Mouse (Mus musculus) kidney, postnatal 10 days (tissue): ENCODE measurements around the gene Rell1.

Experiments used
- DNase-seq: peaks from one replicate; pipeline ENCODE4 v3.0.0; 2021; ENCODE audit warnings: mixed read lengths

Rell1 gene

DNA sequence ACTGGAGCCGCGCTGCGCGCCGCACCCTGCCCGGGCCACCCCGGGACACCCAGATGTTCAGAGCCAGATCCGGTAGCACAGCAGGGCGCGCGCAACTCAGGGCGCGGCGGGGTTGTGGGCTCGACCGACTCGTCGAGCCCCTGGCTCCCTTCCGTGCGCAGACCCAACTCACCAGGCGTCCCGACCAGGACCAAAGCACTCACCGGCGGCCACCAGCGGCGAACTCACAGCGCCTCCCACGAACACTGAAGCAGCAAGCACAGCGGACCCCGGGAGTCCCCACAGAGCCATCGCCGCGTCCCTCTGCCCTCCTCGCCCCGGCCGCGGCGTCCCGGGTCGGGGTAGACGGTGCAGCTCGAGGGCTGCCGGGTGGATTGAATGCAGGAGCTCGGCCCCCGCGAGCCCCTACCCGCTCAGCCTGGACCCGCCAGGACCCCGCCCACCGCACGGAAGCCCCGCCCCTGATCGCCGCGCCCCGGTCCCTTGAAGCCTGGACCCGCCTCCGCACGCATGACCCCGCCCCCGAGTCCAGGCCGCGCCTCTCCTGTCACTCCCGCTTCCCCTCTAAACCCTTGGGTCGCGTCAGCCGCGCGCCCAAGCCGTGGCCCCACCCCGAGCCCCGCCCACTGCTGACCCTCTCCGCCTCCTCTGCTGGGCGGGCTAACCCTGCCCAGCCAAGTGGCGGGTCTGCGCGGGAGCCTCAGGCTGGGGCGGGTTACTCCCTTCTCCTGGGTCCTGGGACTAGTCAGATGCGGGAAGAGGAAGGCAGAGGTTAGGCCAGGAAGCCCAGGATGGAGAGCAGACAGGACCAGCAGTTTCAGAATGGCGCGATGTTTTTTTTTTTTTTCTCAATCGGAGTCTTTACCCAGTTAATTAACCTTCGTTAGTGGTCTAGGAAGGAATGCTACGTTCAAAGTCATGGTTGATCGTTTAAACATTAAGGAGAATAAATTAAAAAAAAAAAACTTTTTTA lies at the start of gene Rell1:
TSS of gene Rell1 (minus strand) at position 455 of the 973 bp plus-strand sequence.
- peak; percentile 100 for DNase-seq

DNA sequence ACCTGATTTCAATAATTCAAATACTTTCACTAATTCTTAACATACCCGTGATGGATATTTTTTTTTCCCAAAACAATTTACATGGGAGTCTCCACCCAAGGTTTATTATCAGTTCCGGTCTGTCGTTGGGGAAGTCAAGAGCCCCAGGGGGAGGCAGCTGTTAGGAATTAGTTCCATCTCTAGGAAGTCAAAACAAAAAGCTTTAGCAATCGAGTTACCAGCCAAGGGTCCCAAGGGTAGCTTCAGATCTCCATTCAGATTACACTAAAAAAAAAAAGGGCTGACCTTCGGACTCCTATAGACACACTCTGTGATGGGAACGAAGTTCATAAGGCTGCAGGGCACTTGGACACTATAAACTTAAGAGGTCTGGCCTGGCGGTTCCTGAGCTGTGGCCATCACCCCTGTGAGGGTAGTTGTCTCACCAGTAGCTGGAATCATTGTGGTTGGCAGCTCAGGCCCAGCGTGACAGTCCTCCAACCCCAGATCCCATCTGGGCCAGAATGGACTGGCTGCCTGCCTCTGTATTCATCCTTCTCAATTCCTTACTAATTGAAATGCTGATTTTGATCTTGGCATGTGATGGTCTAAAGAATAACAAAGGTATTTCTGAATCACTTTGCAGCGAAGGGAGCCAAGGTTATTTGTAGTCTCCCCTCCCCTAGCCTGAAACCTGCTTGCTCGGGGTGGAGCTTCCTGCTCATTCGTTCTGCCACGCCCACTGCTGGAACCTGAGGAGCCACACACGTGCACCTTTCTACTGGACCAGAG lies 44.1 kb upstream of the Rell1 start:
- DNase-seq, result no peak

GRCm38 (mm10) chr5:64006548-64006947 lies 37.9 kb upstream of the Rell1 start:
- no peak for DNase-seq

DNA sequence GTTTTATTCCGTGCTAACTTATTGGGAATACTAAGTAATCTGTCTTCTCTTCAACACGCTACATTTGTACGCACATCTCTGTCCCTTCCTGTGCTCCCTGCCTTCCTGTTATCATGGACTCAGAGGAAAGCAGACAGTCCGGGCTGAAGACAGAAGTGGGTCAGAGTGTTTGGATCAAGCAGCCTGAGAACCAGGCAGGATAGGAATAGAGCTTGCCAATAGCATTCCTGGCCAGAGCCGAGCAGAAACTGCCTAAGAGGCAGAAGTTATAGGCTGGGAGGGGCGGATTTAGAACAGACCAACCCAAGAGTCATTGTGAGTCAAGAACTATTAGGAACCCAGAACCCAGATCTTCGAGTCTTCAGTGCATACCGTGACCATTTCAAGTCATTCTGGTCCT lies 34.6 kb upstream of the Rell1 start:
- DNase-seq, result no peak

- no peak for DNase-seq
Observed at GRCm38 (mm10) chr5:63993865-63994264, 25.2 kb upstream of the Rell1 start.

DNA sequence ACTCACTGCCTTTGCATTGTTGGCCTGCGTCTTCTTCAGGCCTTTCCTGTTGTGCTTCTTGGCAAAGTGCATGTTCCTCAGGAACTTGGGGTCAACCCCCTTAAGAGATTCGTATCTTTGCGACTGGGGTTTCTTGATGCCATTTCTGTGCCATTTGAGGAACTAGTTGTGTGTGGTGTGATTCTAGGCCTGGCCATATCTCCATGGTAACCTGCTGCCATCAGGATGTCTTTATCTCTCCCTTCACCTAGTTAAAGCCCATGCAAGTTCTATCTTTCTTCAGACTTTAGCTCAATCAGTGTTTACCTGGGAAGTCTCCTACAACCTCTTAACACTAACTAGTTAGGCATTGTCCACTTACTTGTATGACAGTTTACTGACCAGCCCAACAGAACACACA lies 22.0 kb upstream of the Rell1 start:
- no peak for DNase-seq

- DNase-seq, result no peak
Observed at GRCm38 (mm10) chr5:63986337-63986736, 17.6 kb upstream of the Rell1 start.

- peak; percentile 67 for DNase-seq
Observed at GRCm38 (mm10) chr5:63982296-63982695, 13.6 kb upstream of the Rell1 start.

GRCm38 (mm10) chr5:63970991-63971390 lies 2.3 kb upstream of the Rell1 start:
- no peak for DNase-seq

DNA sequence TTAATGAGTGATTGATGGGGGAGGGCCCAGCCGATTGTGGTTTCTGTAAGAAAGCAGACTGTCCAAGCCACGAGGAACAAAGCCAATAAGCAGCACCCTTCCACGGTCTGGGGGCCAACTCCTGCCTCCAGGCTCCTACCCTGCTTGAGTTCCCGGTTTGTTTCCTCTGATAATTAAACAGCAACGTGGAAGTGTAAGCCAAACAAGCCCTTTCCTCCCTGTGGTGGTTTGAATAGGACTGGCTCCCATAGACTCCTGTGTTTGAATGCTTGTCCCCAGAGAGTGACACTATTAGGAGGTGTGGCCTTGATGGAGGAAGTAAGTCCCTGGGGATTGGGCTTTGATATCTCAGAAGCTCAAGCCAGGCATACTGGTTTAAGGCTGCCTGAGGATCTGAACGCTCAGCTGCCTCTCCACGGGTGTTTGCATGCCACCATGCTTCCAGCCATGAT lies 1.6 kb upstream of the Rell1 start:
- DNase-seq, result no peak

GRCm38 (mm10) chr5:63969476-63970112 lies 897 bp upstream of the Rell1 start:
- DNase-seq, result no peak

- peak; percentile 34 for DNase-seq
Observed at GRCm38 (mm10) chr5:63967591-63968141, 1.0 kb downstream of the Rell1 start.

GRCm38 (mm10) chr5:63966379-63966778 lies 2.3 kb downstream of the Rell1 start:
- no peak for DNase-seq

- DNase-seq, result peak; percentile 50
Observed at GRCm38 (mm10) chr5:63965946-63966345, 2.8 kb downstream of the Rell1 start.

- DNase-seq, result no peak
Observed at GRCm38 (mm10) chr5:63964576-63964975, 4.1 kb downstream of the Rell1 start.

DNA sequence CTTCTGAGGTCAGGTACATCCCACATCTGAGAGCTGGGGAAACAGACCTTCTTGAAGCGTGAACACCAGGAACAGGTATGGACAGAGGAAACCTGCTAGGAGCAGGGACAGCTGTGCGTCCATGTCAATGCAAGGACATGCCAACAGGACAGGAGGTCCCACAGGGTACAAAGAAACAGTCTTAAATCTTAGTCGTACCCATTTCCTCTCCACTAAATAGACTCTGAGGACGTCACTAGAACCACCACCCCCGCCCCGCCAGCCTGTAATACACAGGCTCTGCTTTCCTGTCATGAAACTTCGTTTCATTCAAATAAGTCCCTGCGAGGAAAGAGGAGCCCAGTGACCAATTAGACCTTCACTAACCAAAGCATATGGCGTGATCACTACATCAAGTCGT lies 7.0 kb downstream of the Rell1 start:
- DNase-seq, result no peak

- no peak for DNase-seq
Observed at GRCm38 (mm10) chr5:63960565-63960964, 8.1 kb downstream of the Rell1 start.

GRCm38 (mm10) chr5:63958963-63959708 lies 9.6 kb downstream of the Rell1 start:
- no peak for DNase-seq

- no peak for DNase-seq
Observed at GRCm38 (mm10) chr5:63957607-63958006, 11.1 kb downstream of the Rell1 start.

DNA sequence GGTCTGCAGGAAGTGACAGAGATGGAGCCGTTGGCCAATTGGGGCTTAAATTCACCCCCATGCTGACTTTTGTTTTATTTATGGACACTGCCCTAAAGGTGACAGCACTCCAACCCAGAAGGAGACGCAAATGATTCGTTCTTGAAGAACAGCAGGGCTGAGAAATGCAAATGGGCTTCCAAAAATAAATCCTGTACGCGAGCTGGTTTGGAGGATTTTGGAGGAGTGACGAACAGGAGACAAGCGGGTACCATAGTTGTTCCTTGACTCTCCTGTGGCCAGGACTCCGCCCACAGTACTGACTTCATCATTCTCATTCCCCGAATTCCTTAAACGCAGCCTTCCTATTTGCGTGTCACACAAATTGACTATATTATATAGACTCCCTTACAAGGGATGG lies 12.3 kb downstream of the Rell1 start:
- no peak for DNase-seq

GRCm38 (mm10) chr5:63953401-63954032 lies 15.2 kb downstream of the Rell1 start:
- no peak for DNase-seq

- DNase-seq, result no peak
Observed at GRCm38 (mm10) chr5:63952039-63952438, 16.7 kb downstream of the Rell1 start.
